Mouse (Mus musculus) MEL (cell line): ENCODE results near the gene Chic1. TPM values are rescaled to one million over a fixed set of nuclear protein-coding genes. Genes with fewer than 3 reads are reported as not detected.

Experiments
- DNase-seq: peaks from one replicate; pipeline ENCODE4 v3.0.0; 2011; ENCODE audit warnings: low read depth, low spot score
- H3K27ac ChIP-seq: 2 replicates; pipeline ENCODE4 v1.5.1; 2012; ENCODE audit warnings: low read depth, mild to moderate bottlenecking, control low read depth, low read length, moderate library complexity; ENCODE audit not compliant: control insufficient read depth
- H3K27me3 ChIP-seq, 2 experiments: fragments of 150-350 bp in 1 of 2; sonication (generic) in 1 of 2; 2 replicates each; pipeline ENCODE4 v1.6.1; 2012; ENCODE audit warnings: low read length in 2 of 2, mild to moderate bottlenecking in 2 of 2, improper control_type of control experiment in 1 of 2, moderate library complexity in 1 of 2; ENCODE audit not compliant: insufficient read depth in 2 of 2, control insufficient read depth in 1 of 2
- H3K36me3 ChIP-seq, 2 experiments: 2 replicates each; pipeline ENCODE4 v1.6.1; 2012 to 2014; ENCODE audit warnings: low read length in 2 of 2, improper control_type of control experiment in 1 of 2, inconsistent platforms in 1 of 2, mild to moderate bottlenecking in 1 of 2; ENCODE audit not compliant: insufficient read depth in 2 of 2, control insufficient read depth in 1 of 2
- H3K4me1 ChIP-seq, 2 experiments: fragments of 150-350 bp in 1 of 2; sonication (generic) in 1 of 2; 2 replicates each; pipeline ENCODE4 v1.6.1; 2012; ENCODE audit warnings: low read length in 2 of 2, improper control_type of control experiment in 1 of 2, mild to moderate bottlenecking in 1 of 2; ENCODE audit not compliant: insufficient read depth in 2 of 2, control insufficient read depth in 1 of 2
- H3K4me3 ChIP-seq, 2 experiments: fragments of 150-350 bp in 1 of 2; sonication (generic) in 1 of 2; 2 replicates each; pipeline ENCODE4 v1.5.1; 2012; ENCODE audit warnings: low read depth in 2 of 2, low read length in 2 of 2, mild to moderate bottlenecking in 2 of 2, moderate library complexity in 2 of 2, control low read depth in 1 of 2, improper control_type of control experiment in 1 of 2; ENCODE audit not compliant: control insufficient read depth in 1 of 2, insufficient read depth in 1 of 2
- H3K79me2 ChIP-seq: 2 replicates; pipeline ENCODE4 v1.6.1; 2012; ENCODE audit warnings: mild to moderate bottlenecking, low read length, moderate library complexity; ENCODE audit not compliant: control insufficient read depth, poor library complexity, insufficient read depth
- H3K9ac ChIP-seq: 2 replicates; pipeline ENCODE4 v1.6.1; 2012; ENCODE audit warnings: low read depth, mild to moderate bottlenecking, control low read depth, low read length, moderate library complexity; ENCODE audit not compliant: control insufficient read depth, poor library complexity, severe bottlenecking
- H3K9me3 ChIP-seq: fragments of 150-350 bp; sonication (generic); replicated peaks from 2 replicates; pipeline ENCODE4 v1.6.1; 2012; ENCODE audit warnings: mild to moderate bottlenecking, low read length, improper control_type of control experiment, moderate library complexity; ENCODE audit not compliant: insufficient read depth
- BHLHE40 ChIP-seq: IDR thresholded peaks from 2 replicates; pipeline ENCODE4 v1.6.1; 2012; ENCODE audit warnings: low read depth, mild to moderate bottlenecking, inconsistent platforms, low read length, improper control_type of control experiment, borderline replicate concordance
- CHD1 ChIP-seq: IDR thresholded peaks from 2 replicates; pipeline ENCODE4 v1.6.1; 2012; ENCODE audit warnings: low read depth, mild to moderate bottlenecking, inconsistent platforms, low read length, improper control_type of control experiment
- CTCF ChIP-seq, 3 experiments: IDR thresholded peaks in 2 of 3; conservative IDR thresholded peaks in 1 of 3; 2 replicates each; pipeline ENCODE4 v1.5.1; 2011 to 2012; ENCODE audit warnings: low read length in 3 of 3, low read depth in 2 of 3, mild to moderate bottlenecking in 2 of 3, improper control_type of control experiment in 1 of 3, inconsistent platforms in 1 of 3, mixed read lengths in 1 of 3, moderate library complexity in 1 of 3; ENCODE audit not compliant: control insufficient read depth in 1 of 3, insufficient read depth in 1 of 3, poor library complexity in 1 of 3, severe bottlenecking in 1 of 3
- E2F4 ChIP-seq: IDR thresholded peaks from 2 replicates; pipeline ENCODE4 v1.6.1; 2011; ENCODE audit warnings: low read depth, low read length, improper control_type of control experiment, borderline replicate concordance
- ELF1 ChIP-seq: IDR thresholded peaks from 2 replicates; pipeline ENCODE4 v1.6.1; 2014; ENCODE audit warnings: low read depth, mild to moderate bottlenecking, inconsistent platforms, low read length, improper control_type of control experiment, moderate library complexity
- ETS1 ChIP-seq: IDR thresholded peaks from 2 replicates; pipeline ENCODE4 v1.6.1; 2012; ENCODE audit warnings: low read depth, mild to moderate bottlenecking, inconsistent platforms, low read length, improper control_type of control experiment, moderate library complexity
- GATA1 ChIP-seq: IDR thresholded peaks from 2 replicates; pipeline ENCODE4 v1.6.1; 2011; ENCODE audit warnings: low read depth, low read length, improper control_type of control experiment
- HCFC1 ChIP-seq: IDR thresholded peaks from 2 replicates; pipeline ENCODE4 v1.6.1; 2012; ENCODE audit warnings: low read depth, mild to moderate bottlenecking, inconsistent platforms, low read length, improper control_type of control experiment, moderate library complexity
- MXI1 ChIP-seq: IDR thresholded peaks from 2 replicates; pipeline ENCODE4 v1.6.1; 2011; ENCODE audit warnings: mild to moderate bottlenecking, low read depth, low read length, improper control_type of control experiment
- MYB ChIP-seq: IDR thresholded peaks from 2 replicates; pipeline ENCODE4 v1.6.1; 2011; ENCODE audit warnings: mild to moderate bottlenecking, low read depth, low read length, improper control_type of control experiment
- MYC ChIP-seq: IDR thresholded peaks from 2 replicates; pipeline ENCODE4 v1.6.1; 2011; ENCODE audit warnings: low read depth, mild to moderate bottlenecking, low read length, improper control_type of control experiment, moderate library complexity
- NRF1 ChIP-seq: IDR thresholded peaks from 2 replicates; pipeline ENCODE4 v1.6.1; 2014; ENCODE audit warnings: low read depth, mild to moderate bottlenecking, inconsistent platforms, low read length, improper control_type of control experiment, moderate library complexity; ENCODE audit not compliant: poor library complexity, insufficient read depth, severe bottlenecking
- POLR2A ChIP-seq, 2 experiments: IDR thresholded peaks; 2 replicates each; pipeline ENCODE4 v1.6.1; 2011 to 2012; ENCODE audit warnings: low read length in 2 of 2, mild to moderate bottlenecking in 2 of 2, control low read depth in 1 of 2, improper control_type of control experiment in 1 of 2, low read depth in 1 of 2, moderate library complexity in 1 of 2; ENCODE audit not compliant: control insufficient read depth in 1 of 2, insufficient read depth in 1 of 2, poor library complexity in 1 of 2
- POLR2AphosphoS5 ChIP-seq: IDR thresholded peaks from 2 replicates; pipeline ENCODE4 v1.6.1; 2012; ENCODE audit warnings: low read depth, borderline replicate concordance, mild to moderate bottlenecking, inconsistent platforms, low read length, moderate library complexity, mixed read lengths
- RCOR1 ChIP-seq: IDR thresholded peaks from 2 replicates; pipeline ENCODE4 v1.6.1; 2012; ENCODE audit warnings: low read depth, mild to moderate bottlenecking, inconsistent platforms, low read length, improper control_type of control experiment
- SIN3A ChIP-seq: IDR thresholded peaks from 2 replicates; pipeline ENCODE4 v1.6.1; 2012; ENCODE audit warnings: low read length, improper control_type of control experiment, inconsistent platforms
- SMC3 ChIP-seq: IDR thresholded peaks from 2 replicates; pipeline ENCODE4 v1.6.1; 2011; ENCODE audit warnings: low read depth, low read length, improper control_type of control experiment
- UBTF ChIP-seq: IDR thresholded peaks from 2 replicates; pipeline ENCODE4 v1.6.1; 2012; ENCODE audit warnings: low read depth, mild to moderate bottlenecking, inconsistent platforms, low read length, improper control_type of control experiment, moderate library complexity, borderline replicate concordance; ENCODE audit not compliant: insufficient read depth
- USF1 ChIP-seq: IDR thresholded peaks from 2 replicates; pipeline ENCODE4 v1.6.1; 2014; ENCODE audit warnings: low read depth, mild to moderate bottlenecking, inconsistent platforms, low read length, improper control_type of control experiment, moderate library complexity
- ZC3H11A ChIP-seq: IDR thresholded peaks from 2 replicates; pipeline ENCODE4 v1.6.1; 2012; ENCODE audit warnings: low read depth, mild to moderate bottlenecking, inconsistent platforms, low read length, improper control_type of control experiment
- polyA plus RNA-seq, 2 experiments: library from polyadenylated mRNA; stranded (reverse) in 1 of 2; unstranded in 1 of 2; fragments of >175 nt in 1 of 2; fragments of >200 nt in 1 of 2; gene quantifications; 2 replicates each; pipeline versions ENCODE4 v1.2.1 to v1.2.4; 2012; ENCODE audit warnings: low replicate concordance in 2 of 2, low read depth in 1 of 2; ENCODE audit not compliant: insufficient read length in 2 of 2, insufficient read depth in 1 of 2, missing spikeins in 1 of 2
- total RNA-seq: library from RNA; depleted of rRNA; stranded (reverse); fragments of 300-350 nt; gene quantifications from 2 replicates; pipeline ENCODE4 v1.2.3, GENCODE M21; 2012

The Chic1 gene
- total and polyA plus RNA-seq, 3 experiments = not detected

DNA sequence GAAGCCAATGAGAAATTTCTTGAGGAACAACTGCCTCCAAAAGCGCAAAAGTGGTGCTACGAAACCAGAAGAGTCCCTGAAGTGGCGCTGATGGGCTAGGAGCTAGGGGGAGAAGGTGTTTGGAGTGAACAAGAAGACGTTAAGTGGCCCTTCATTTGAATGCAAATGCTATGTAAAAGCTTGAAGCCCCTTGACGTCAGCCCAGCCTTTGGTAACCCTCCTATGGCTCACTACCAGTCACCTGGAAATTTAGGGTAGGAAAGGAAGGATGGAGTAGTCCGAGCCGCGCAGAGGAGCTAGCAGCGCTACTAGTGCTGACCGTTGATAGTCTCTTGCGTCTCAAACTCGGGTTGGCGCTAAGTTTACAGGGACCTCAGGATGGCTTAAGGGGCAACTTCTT lies 35.1 kb upstream of the Chic1 start, which contains the start of gene Cdx4:
Cdx4 (plus strand) TSS at position 253 of the 400 bp plus-strand sequence.
- no peaks in the 10 kb centered on the region for H3K27me3 ChIP-seq
- TF ChIP-seq MXI1 = no peak
- TF ChIP-seq RCOR1 = no peak
- TF ChIP-seq MYB = no peak
- no peak for TF ChIP-seq POLR2A (IDR thresholded peaks at IDR 0.05; ENCODE audit: control insufficient read depth in 1 of 2, insufficient read depth in 1 of 2, low read depth in 1 of 2, low read length in 2 of 2, poor library complexity in 1 of 2)
- TF ChIP-seq ETS1 = no peak
- TF ChIP-seq NRF1 = no peak
- TF ChIP-seq BHLHE40 = no peak
- TF ChIP-seq E2F4 = no peak
- TF ChIP-seq SIN3A = no peak
- no peak for TF ChIP-seq POLR2AphosphoS5
- no peak for TF ChIP-seq ELF1
- TF ChIP-seq GATA1 = no peak
- TF ChIP-seq USF1 = no peak
- no peak for TF ChIP-seq HCFC1
- no peak for TF ChIP-seq UBTF
- no peak within 1 kb of the TSS for H3K27ac ChIP-seq

GRCm38 (mm10) chrX:103325900-103326299 lies 30.4 kb upstream of the Chic1 start:
- TF ChIP-seq POLR2A (IDR thresholded peaks at IDR 0.05; ENCODE audit: control insufficient read depth in 1 of 2, insufficient read depth in 1 of 2, low read depth in 1 of 2, low read length in 2 of 2, poor library complexity in 1 of 2) (no peak), RCOR1 (no peak), USF1 (no peak), ZC3H11A (no peak), SMC3 (no peak), CTCF (IDR thresholded peaks at IDR 0.05 in 2 of 3, conservative IDR thresholded peaks at IDR 0.05 in 1 of 3; ENCODE audit: control insufficient read depth in 1 of 3, insufficient read depth in 1 of 3, low read depth in 2 of 3, low read length in 3 of 3, poor library complexity in 1 of 3, severe bottlenecking in 1 of 3) (no peak), ETS1 (no peak), CHD1 (no peak), MYC (no peak)
- TF ChIP-seq, all 39 proteins: peak for 0
- Histone ChIP-seq H3K9ac (no peak overlapping the region), H3K9me3 (no peaks in the 10 kb centered on the region), H3K79me2 (no peaks in the 10 kb centered on the region), H3K27ac (no peak overlapping the region), H3K36me3 (no peaks in the 10 kb centered on the region), H3K27me3 (no peaks in the 10 kb centered on the region), H3K4me3 (no peak overlapping the region), H3K4me1 (no peaks in the 10 kb centered on the region)
- no peak for DNase-seq

More for the DNA sequence above, 35.1 kb upstream of the Chic1 start, which contains the start of gene Cdx4:
- Histone ChIP-seq H3K9me3 (no peaks in the 10 kb centered on the region), H3K4me3 (no peak within 1 kb of the TSS), H3K36me3 (no peaks in the 10 kb centered on the region), H3K79me2 (no peaks in the 10 kb centered on the region), H3K9ac (no peak within 1 kb of the TSS), H3K4me1 (no peaks in the 10 kb centered on the region)
- DNase-seq = no peak
